Mouse (Mus musculus): ENCODE data around the gene Akap1. TPM values are rescaled to one million over a fixed set of nuclear protein-coding genes. Genes with fewer than 3 reads are reported as not detected.
A peak's percentile ranks its signal among the peaks of the same experiment; 100 is the strongest.

Akap1 gene
- polyA plus RNA-seq, 1 experiment from 2014 or later: 13.0 TPM

DNA sequence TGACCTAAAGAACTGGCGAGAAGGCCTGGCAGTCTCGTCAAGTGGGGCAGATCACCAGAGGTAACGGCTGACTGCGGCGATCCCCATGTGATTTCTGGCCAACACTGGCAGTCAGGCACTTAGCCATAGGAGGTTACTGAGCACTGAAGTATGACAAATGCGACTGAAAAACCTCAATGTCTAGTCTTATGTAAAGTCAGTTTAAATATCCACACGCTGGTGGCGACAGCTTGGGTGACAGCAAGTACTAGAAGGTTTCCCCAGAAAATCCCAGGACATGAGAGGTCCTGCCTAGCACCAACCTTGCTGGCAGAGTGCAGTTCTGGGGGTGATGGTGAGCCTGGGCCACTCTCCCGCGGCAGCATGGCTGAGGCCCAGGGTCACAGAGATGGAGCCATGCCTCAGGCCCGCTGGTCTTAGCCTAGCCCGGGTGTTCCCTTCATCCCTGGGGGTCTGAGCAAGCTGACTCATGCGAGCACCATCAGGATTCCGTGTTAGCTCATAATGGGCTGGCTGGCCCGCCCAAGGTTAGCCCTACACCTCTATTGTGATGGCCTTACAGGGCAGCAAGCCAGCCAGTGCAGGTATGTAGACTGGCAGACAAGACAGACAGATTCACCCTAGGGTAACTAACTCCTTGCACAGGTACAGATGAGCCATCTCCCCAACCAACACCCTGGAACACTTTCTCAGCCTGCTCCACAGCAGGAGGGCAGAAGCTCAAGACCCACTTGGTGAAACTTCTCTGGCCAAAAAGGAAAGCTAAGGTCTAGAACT lies 13.1 kb downstream of the Akap1 start:
- H3K36me3 ChIP-seq (ENCODE audit: control insufficient read depth, insufficient read depth, low read length): no peaks in the 10 kb centered on the region
- DNase-seq (ENCODE audit: low spot score, missing footprints): no peak
- WGBS: 87% methylated on average over 15 of the region's 15 CpGs
- no peaks in the 10 kb centered on the region for H3K27me3 ChIP-seq (ENCODE audit: control insufficient read depth, insufficient read depth, low read length)
- no peak overlapping the region for H3K9ac ChIP-seq (ENCODE audit: low read length)
- no peak for ATAC-seq (ENCODE audit: low FRiP score)
- H3K4me2 ChIP-seq: no peak overlapping the region
- no peak overlapping the region for H3K27ac ChIP-seq (ENCODE audit: low read depth, low read length)
- no peaks in the 10 kb centered on the region; the same call in 1 of the 2 replicates for H3K4me1 ChIP-seq (ENCODE audit: control insufficient read depth, insufficient read depth, low read length)
- no peak overlapping the region for H3K4me3 ChIP-seq (ENCODE audit: low read depth, low read length)
- no peaks in the 10 kb centered on the region for H3K9me3 ChIP-seq (ENCODE audit: control insufficient read depth, low read length)

DNA sequence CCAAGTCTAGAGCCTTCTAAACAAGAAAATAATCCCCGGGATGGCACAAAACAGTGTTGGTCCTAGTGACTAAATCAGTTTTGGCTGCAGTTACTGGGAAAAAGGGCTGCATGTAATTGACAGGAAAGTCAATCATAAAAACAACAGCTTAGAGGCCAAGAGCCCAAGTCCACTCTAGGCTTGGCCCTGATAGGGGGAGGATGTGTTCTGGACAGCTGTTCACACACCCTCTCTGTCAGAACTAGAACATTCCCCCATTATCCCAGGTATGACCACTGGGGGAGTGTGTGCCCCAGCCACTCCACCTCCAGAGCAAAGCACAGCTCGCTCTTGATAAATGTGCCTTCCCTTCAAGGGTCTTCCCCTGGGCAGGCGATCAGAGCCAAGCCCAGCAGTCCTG lies 14.7 kb downstream of the Akap1 start:
- no peaks in the 10 kb centered on the region for H3K9me3 ChIP-seq (ENCODE audit: control insufficient read depth, low read length)
- H3K27ac ChIP-seq (ENCODE audit: low read depth, low read length): 0 out of 2 replicates have a peak overlapping the region, but pooled peaks have one; percentile 20
- H3K4me2 ChIP-seq: no peak overlapping the region
- DNase-seq (ENCODE audit: low spot score, missing footprints) (no peak), ATAC-seq (ENCODE audit: low FRiP score) (no peak)
- no peaks in the 10 kb centered on the region for H3K27me3 ChIP-seq (ENCODE audit: control insufficient read depth, insufficient read depth, low read length)
- WGBS: 88% methylated on average over 3 of the region's 3 CpGs
- no peak overlapping the region for H3K9ac ChIP-seq (ENCODE audit: low read length)
- no peak overlapping the region for H3K4me3 ChIP-seq (ENCODE audit: low read depth, low read length)
- H3K36me3 ChIP-seq (ENCODE audit: control insufficient read depth, insufficient read depth, low read length): peaks cover 3% of the 10 kb centered on the region; the same call in 1 of the 2 replicates
- no peaks in the 10 kb centered on the region; the same call in 1 of the 2 replicates for H3K4me1 ChIP-seq (ENCODE audit: control insufficient read depth, insufficient read depth, low read length)

DNA sequence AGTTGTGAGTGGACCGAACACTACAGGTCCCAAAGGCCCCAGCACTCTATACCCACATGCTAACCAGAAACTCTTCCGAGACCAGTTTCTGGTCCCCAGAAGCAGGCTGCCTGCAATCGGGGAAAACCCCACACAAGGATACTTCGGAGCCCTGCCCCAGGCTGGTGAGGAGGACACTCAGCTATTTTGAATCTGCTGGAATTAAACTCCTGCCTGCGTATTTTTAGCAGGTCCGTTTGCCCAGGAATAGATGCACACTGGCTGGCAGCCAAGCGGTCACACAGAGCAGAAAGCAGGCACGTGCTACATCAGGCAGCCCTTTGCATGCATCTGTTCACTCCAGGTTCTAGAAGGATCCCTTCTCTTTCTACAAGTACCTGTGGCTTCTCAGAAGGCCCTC lies 15.1 kb downstream of the Akap1 start:
- Histone ChIP-seq H3K4me1 (ENCODE audit: control insufficient read depth, insufficient read depth, low read length) (no peaks in the 10 kb centered on the region; the same call in 1 of the 2 replicates), H3K27me3 (ENCODE audit: control insufficient read depth, insufficient read depth, low read length) (no peaks in the 10 kb centered on the region), H3K9ac (ENCODE audit: low read length) (no peak overlapping the region), H3K4me2 (no peak overlapping the region), H3K36me3 (ENCODE audit: control insufficient read depth, insufficient read depth, low read length) (peaks cover 5% of the 10 kb centered on the region), H3K27ac (ENCODE audit: low read depth, low read length) (no peak overlapping the region), H3K9me3 (ENCODE audit: control insufficient read depth, low read length) (no peaks in the 10 kb centered on the region), H3K4me3 (ENCODE audit: low read depth, low read length) (no peak overlapping the region)
- no peak for ATAC-seq (ENCODE audit: low FRiP score)
- 90% methylated on average over 8 of the region's 8 CpGs for WGBS
- DNase-seq (ENCODE audit: low spot score, missing footprints): no peak

DNA sequence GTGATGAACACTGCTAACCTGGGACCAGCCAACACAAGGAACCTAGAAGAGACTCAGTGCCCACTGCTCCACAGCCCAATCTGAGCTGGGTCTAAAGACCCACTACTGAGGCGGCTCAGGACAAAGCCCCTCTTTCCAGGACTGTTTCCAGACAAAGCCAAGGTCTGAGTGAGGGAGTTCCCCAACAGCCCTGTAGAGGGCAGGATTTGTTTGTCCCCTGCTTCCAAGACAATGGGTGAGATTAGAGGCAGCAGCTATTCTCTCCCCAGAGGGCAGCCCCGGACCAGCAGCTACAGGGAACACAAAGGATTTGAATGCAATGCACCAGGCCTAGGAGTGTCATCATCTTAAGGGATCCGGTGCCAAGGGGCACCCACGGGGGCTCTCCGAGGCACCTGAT lies 15.8 kb downstream of the Akap1 start:
- Histone ChIP-seq H3K27ac (ENCODE audit: low read depth, low read length) (no peak overlapping the region), H3K4me1 (ENCODE audit: control insufficient read depth, insufficient read depth, low read length) (no peaks in the 10 kb centered on the region; the same call in 1 of the 2 replicates), H3K9me3 (ENCODE audit: control insufficient read depth, low read length) (no peaks in the 10 kb centered on the region), H3K9ac (ENCODE audit: low read length) (peak overlapping the region; percentile 37; the same call in 1 of the 2 replicates), H3K4me3 (ENCODE audit: low read depth, low read length) (no peak overlapping the region), H3K27me3 (ENCODE audit: control insufficient read depth, insufficient read depth, low read length) (no peaks in the 10 kb centered on the region), H3K36me3 (ENCODE audit: control insufficient read depth, insufficient read depth, low read length) (peaks cover 10% of the 10 kb centered on the region), H3K4me2 (no peak overlapping the region)
- WGBS: 28% methylated on average over 5 of the region's 5 CpGs
- peak; percentile 90 for ATAC-seq (ENCODE audit: low FRiP score)
- DNase-seq (ENCODE audit: low spot score, missing footprints): peak; percentile 96

DNA sequence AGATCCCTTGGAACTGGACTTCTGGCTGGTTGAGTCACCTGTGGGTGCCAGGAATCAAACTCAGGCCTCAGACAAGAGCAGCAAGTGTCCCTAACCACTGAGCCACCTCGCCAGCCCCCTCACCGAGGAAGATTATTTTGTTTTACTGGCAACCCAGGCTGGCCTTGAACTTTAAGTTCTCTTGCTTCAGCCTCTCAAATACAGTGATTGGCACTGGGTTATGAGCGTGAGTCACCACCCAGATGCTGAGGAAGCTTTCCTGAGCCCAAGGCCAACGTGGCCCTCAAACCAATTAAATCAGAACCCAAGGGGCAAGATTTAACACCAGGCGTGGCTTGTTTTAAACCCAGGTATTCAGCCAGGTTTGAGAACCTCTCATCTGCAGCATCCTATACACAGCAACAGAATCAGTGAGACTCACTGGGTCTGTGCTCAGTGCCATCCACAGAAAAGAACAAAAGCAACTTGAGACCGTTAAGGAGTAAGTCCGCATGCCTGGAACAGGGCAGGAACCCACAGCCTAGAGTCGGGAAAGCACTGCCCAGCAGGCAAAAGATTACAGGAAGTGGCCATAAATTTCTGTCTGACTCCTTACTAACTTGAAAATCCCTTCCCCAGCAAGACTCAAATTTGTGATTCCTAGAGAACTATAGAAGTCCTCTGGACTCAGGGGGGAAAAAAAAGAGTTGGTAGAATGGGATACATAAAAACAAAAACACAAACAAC lies 16.9 kb downstream of the Akap1 start:
- Histone ChIP-seq H3K4me1 (ENCODE audit: control insufficient read depth, insufficient read depth, low read length) (no peaks in the 10 kb centered on the region; the same call in 1 of the 2 replicates), H3K9ac (ENCODE audit: low read length) (no peak overlapping the region), H3K4me2 (no peak overlapping the region), H3K27ac (ENCODE audit: low read depth, low read length) (no peak overlapping the region), H3K9me3 (ENCODE audit: control insufficient read depth, low read length) (no peaks in the 10 kb centered on the region), H3K4me3 (ENCODE audit: low read depth, low read length) (no peak overlapping the region), H3K27me3 (ENCODE audit: control insufficient read depth, insufficient read depth, low read length) (no peaks in the 10 kb centered on the region), H3K36me3 (ENCODE audit: control insufficient read depth, insufficient read depth, low read length) (peaks cover 14% of the 10 kb centered on the region)
- DNase-seq (ENCODE audit: low spot score, missing footprints): no peak
- ATAC-seq (ENCODE audit: low FRiP score): no peak
- WGBS: 88% methylated on average over 8 of the region's 8 CpGs

DNA sequence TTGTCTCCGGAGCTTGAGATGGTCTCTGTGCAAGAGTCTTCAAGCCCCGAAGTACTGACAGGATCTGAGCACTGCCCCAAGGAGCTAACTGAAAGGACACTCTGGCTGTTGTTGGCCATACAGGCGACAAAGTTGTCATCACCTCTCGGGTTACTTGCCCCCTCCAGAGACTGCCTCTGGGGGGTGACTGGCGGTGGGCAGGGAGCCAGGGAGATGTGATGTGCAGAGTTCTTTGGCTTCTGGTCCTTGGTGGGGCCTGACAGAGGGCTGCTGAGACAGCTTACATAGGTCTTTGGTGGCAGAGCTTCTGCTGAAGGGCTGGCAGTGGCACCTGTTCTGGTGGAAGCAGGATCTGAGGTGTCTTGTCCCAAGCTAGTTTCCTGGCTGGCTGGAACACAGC lies 20.0 kb downstream of the Akap1 start:
- no peaks in the 10 kb centered on the region for H3K27me3 ChIP-seq (ENCODE audit: control insufficient read depth, insufficient read depth, low read length)
- 89% methylated on average over 5 of the region's 5 CpGs for WGBS

DNA sequence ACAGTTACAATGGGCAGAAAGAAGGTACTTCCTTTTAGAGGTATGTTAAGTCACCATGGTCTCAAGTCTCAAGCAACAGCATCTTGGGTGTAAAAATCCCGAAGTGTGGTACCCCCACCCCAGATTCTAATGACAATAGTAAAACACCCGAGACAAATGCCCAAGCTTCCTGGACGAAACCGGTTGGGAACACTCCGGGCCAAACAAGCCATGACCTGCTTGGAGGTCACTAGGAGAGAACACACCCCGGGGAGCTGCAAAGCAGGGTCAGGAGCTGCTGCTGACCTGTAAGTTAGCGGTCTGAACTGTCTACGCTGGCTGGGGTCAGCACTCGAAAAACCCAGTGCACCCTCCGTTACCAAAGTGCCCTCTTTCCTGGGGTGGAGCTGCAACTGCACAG lies 21.1 kb downstream of the Akap1 start:
- no peak for ATAC-seq (ENCODE audit: low FRiP score)
- peaks cover 14% of the 10 kb centered on the region for H3K36me3 ChIP-seq (ENCODE audit: control insufficient read depth, insufficient read depth, low read length)
- H3K4me3 ChIP-seq (ENCODE audit: low read depth, low read length): no peak overlapping the region
- no peaks in the 10 kb centered on the region for H3K9me3 ChIP-seq (ENCODE audit: control insufficient read depth, low read length)
- no peak overlapping the region for H3K9ac ChIP-seq (ENCODE audit: low read length)
- H3K4me1 ChIP-seq (ENCODE audit: control insufficient read depth, insufficient read depth, low read length): no peaks in the 10 kb centered on the region
- 93% methylated on average over 10 of the region's 10 CpGs for WGBS
- no peak for DNase-seq (ENCODE audit: low spot score, missing footprints)
- no peak overlapping the region for H3K4me2 ChIP-seq
- H3K27ac ChIP-seq (ENCODE audit: low read depth, low read length): no peak overlapping the region
- no peaks in the 10 kb centered on the region for H3K27me3 ChIP-seq (ENCODE audit: control insufficient read depth, insufficient read depth, low read length)

More for the DNA sequence above, 20.0 kb downstream of the Akap1 start:
- no peak for ATAC-seq (ENCODE audit: low FRiP score)
- Histone ChIP-seq H3K9me3 (ENCODE audit: control insufficient read depth, low read length) (no peaks in the 10 kb centered on the region), H3K4me2 (no peak overlapping the region), H3K4me1 (ENCODE audit: control insufficient read depth, insufficient read depth, low read length) (no peaks in the 10 kb centered on the region), H3K4me3 (ENCODE audit: low read depth, low read length) (no peak overlapping the region), H3K27ac (ENCODE audit: low read depth, low read length) (no peak overlapping the region), H3K9ac (ENCODE audit: low read length) (no peak overlapping the region), H3K36me3 (ENCODE audit: control insufficient read depth, insufficient read depth, low read length) (peaks cover 14% of the 10 kb centered on the region)
- no peak for DNase-seq (ENCODE audit: low spot score, missing footprints)

DNA sequence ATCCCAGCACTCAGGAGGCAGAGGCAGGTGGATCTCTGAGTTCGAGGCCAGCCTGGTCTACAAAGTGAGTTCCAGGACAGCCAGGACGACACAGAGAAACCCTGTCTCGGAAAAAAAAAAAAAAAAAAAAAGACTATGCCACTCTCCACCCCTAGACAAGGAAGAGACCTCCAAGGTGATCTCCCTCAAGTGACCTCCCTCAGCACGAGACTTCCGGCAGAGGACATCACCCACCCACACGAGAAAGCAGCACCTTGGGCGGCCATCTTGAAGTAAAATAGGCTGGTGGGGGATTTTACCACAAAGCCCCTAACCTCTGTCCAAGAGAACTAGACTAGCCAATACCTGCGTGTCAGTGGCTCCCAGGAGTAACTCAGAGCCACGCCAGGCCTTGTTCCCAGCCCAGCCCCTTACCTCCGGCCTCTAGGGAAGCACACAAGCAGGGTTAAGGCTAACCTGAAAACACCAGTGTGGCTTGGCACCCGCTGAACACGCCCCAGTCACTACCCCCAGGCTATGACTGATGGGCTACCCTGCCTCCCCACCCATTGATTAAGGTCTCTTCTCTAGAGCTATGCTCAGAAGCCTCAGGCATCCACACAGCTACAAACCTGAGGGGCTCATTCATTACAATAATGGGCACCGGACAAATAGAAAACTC lies 21.9 kb downstream of the Akap1 start:
- H3K4me2 ChIP-seq: no peak overlapping the region
- WGBS: 94% methylated on average over 13 of the region's 13 CpGs
- H3K4me3 ChIP-seq (ENCODE audit: low read depth, low read length): no peak overlapping the region
- no peaks in the 10 kb centered on the region for H3K4me1 ChIP-seq (ENCODE audit: control insufficient read depth, insufficient read depth, low read length)
- no peaks in the 10 kb centered on the region for H3K9me3 ChIP-seq (ENCODE audit: control insufficient read depth, low read length)
- H3K27me3 ChIP-seq (ENCODE audit: control insufficient read depth, insufficient read depth, low read length): no peaks in the 10 kb centered on the region
- no peak for DNase-seq (ENCODE audit: low spot score, missing footprints)
- H3K9ac ChIP-seq (ENCODE audit: low read length): no peak overlapping the region
- H3K27ac ChIP-seq (ENCODE audit: low read depth, low read length): no peak overlapping the region
- peaks cover 14% of the 10 kb centered on the region for H3K36me3 ChIP-seq (ENCODE audit: control insufficient read depth, insufficient read depth, low read length)
- no peak for ATAC-seq (ENCODE audit: low FRiP score)

DNA sequence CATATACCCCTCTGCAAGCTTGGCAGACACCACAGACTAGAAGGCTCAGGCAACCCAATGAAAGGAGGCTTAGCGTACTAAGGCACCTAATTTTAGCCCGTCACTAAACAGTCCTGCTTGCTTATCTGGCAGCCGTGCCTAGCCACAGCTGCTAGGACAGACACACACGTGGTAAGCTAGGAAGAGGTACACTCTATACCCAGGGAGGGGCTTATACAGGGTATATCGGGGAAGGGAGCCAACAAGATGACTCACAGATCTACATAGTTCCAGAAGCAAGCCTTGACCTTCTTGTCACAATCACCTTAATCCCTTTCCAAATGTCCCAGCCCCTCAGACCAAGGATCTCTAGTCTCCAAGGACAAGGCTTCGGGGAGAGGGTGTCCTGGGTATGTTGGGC lies 23.0 kb downstream of the Akap1 start:
- H3K4me3 ChIP-seq (ENCODE audit: low read depth, low read length): no peak overlapping the region
- H3K36me3 ChIP-seq (ENCODE audit: control insufficient read depth, insufficient read depth, low read length): peaks cover 16% of the 10 kb centered on the region
- H3K27ac ChIP-seq (ENCODE audit: low read depth, low read length): no peak overlapping the region
- DNase-seq (ENCODE audit: low spot score, missing footprints) (no peak), ATAC-seq (ENCODE audit: low FRiP score) (no peak)
- H3K27me3 ChIP-seq (ENCODE audit: control insufficient read depth, insufficient read depth, low read length): no peaks in the 10 kb centered on the region
- 82% methylated on average over 6 of the region's 6 CpGs for WGBS
- H3K4me2 ChIP-seq: no peak overlapping the region
- no peaks in the 10 kb centered on the region for H3K9me3 ChIP-seq (ENCODE audit: control insufficient read depth, low read length)
- no peak overlapping the region for H3K9ac ChIP-seq (ENCODE audit: low read length)
- no peaks in the 10 kb centered on the region for H3K4me1 ChIP-seq (ENCODE audit: control insufficient read depth, insufficient read depth, low read length)

Data from midbrain, embryonic 11.5 days (tissue).